Mouse (Mus musculus): ENCODE results near the gene Pik3cd.
"Not testable (repeated sequence)": the region's sequence is repeated elsewhere in the genome, so short reads cannot be mapped to it uniquely, and the experiment has no call there.

The Pik3cd gene

GRCm38 (mm10) chr4:149702210-149702979 is at the start of gene Pik3cd:
Pik3cd (minus strand) TSS chr4:149702571.
- no peak for DNase-seq (ENCODE audit: low spot score)

- no peak for DNase-seq (ENCODE audit: low spot score)
Observed at GRCm38 (mm10) chr4:149750671-149751070, 48.3 kb upstream of the Pik3cd start.

- DNase-seq (ENCODE audit: low spot score), result not testable (repeated sequence)
Observed at GRCm38 (mm10) chr4:149749663-149750015, 47.3 kb upstream of the Pik3cd start.

GRCm38 (mm10) chr4:149749003-149749662 is 46.8 kb upstream of the Pik3cd start:
- peak; percentile 27 for DNase-seq (ENCODE audit: low spot score)

GRCm38 (mm10) chr4:149744119-149744518 is 41.7 kb upstream of the Pik3cd start:
- no peak for DNase-seq (ENCODE audit: low spot score)

GRCm38 (mm10) chr4:149742011-149742530 is 39.7 kb upstream of the Pik3cd start:
- no peak for DNase-seq (ENCODE audit: low spot score)

- no peak for DNase-seq (ENCODE audit: low spot score)
Observed at GRCm38 (mm10) chr4:149740301-149740700, 37.9 kb upstream of the Pik3cd start.

GRCm38 (mm10) chr4:149739478-149739877 is 37.1 kb upstream of the Pik3cd start:
- DNase-seq (ENCODE audit: low spot score), result no peak

- DNase-seq (ENCODE audit: low spot score), result peak; percentile 98
Observed at GRCm38 (mm10) chr4:149737383-149738324, 35.3 kb upstream of the Pik3cd start, which contains the start of gene Tmem201. Tmem201 (minus strand) TSS chr4:149738044.

- no peak for DNase-seq (ENCODE audit: low spot score)
Observed at GRCm38 (mm10) chr4:149736581-149736980, 34.2 kb upstream of the Pik3cd start.

- DNase-seq (ENCODE audit: low spot score), result no peak
Observed at GRCm38 (mm10) chr4:149735624-149736250, 33.4 kb upstream of the Pik3cd start.

- DNase-seq (ENCODE audit: low spot score), result no peak
Observed at GRCm38 (mm10) chr4:149734730-149735475, 32.5 kb upstream of the Pik3cd start.

GRCm38 (mm10) chr4:149734246-149734645 is 31.9 kb upstream of the Pik3cd start:
- no peak for DNase-seq (ENCODE audit: low spot score)

- DNase-seq (ENCODE audit: low spot score), result no peak
Observed at GRCm38 (mm10) chr4:149733748-149734147, 31.4 kb upstream of the Pik3cd start.

GRCm38 (mm10) chr4:149732800-149733199 is 30.4 kb upstream of the Pik3cd start:
- DNase-seq (ENCODE audit: low spot score), result no peak

- no peak for DNase-seq (ENCODE audit: low spot score)
Observed at GRCm38 (mm10) chr4:149732313-149732712, 29.9 kb upstream of the Pik3cd start.

- no peak for DNase-seq (ENCODE audit: low spot score)
Observed at GRCm38 (mm10) chr4:149730827-149731226, 28.5 kb upstream of the Pik3cd start.

- no peak for DNase-seq (ENCODE audit: low spot score)
Observed at GRCm38 (mm10) chr4:149728810-149729209, 26.4 kb upstream of the Pik3cd start.

GRCm38 (mm10) chr4:149727636-149728035 is 25.3 kb upstream of the Pik3cd start:
- no peak for DNase-seq (ENCODE audit: low spot score)

- peak; percentile 74 for DNase-seq (ENCODE audit: low spot score)
Observed at GRCm38 (mm10) chr4:149725661-149726350, 23.4 kb upstream of the Pik3cd start.
